Mouse (Mus musculus): Measurements from ENCODE around the gene Prdm16. TPM values are rescaled to one million over a fixed set of nuclear protein-coding genes. Genes with fewer than 3 reads are reported as not detected.

Prdm16 gene
- polyA plus RNA-seq, 1 experiment from 2014 or later = 22.1 TPM

- no peak overlapping the region for H3K4me2 ChIP-seq
- ATAC-seq (replicated peaks; ENCODE audit: low FRiP score) = no peak
- peaks cover 64% of the 10 kb centered on the region for H3K4me1 ChIP-seq
- H3K36me3 ChIP-seq = no peaks in the 10 kb centered on the region
- peak overlapping the region; percentile 88 for H3K27ac ChIP-seq
- no peak overlapping the region for H3K9ac ChIP-seq
- H3K4me3 ChIP-seq (replicated peaks) = no peak overlapping the region
- peaks cover 88% of the 10 kb centered on the region for H3K27me3 ChIP-seq
- no peaks in the 10 kb centered on the region for H3K9me3 ChIP-seq (replicated peaks)
- 78% methylated on average over 8 of the region's 8 CpGs for WGBS
These were observed 157.6 kb downstream of the Prdm16 start for GRCm38 (mm10) chr4:154478933-154479613.

GRCm38 (mm10) chr4:154473571-154474307, 162.9 kb downstream of the Prdm16 start:
- H3K27ac ChIP-seq = no peak overlapping the region
- no peaks in the 10 kb centered on the region for H3K9me3 ChIP-seq (replicated peaks)
- H3K27me3 ChIP-seq = peaks cover 94% of the 10 kb centered on the region
- no peak overlapping the region for H3K4me3 ChIP-seq (replicated peaks)
- WGBS = 15% methylated on average over 25 of the region's 25 CpGs
- no peak for ATAC-seq (replicated peaks; ENCODE audit: low FRiP score)
- H3K4me1 ChIP-seq = peaks cover 49% of the 10 kb centered on the region
- no peak overlapping the region for H3K4me2 ChIP-seq
- H3K9ac ChIP-seq = no peak overlapping the region
- no peaks in the 10 kb centered on the region for H3K36me3 ChIP-seq

- peaks cover 94% of the 10 kb centered on the region for H3K27me3 ChIP-seq
- ATAC-seq (replicated peaks; ENCODE audit: low FRiP score) = no peak; the same call in 1 of the 2 replicates
These were observed 164.1 kb downstream of the Prdm16 start for GRCm38 (mm10) chr4:154472569-154472968.

GRCm38 (mm10) chr4:154471447-154472101, 165.1 kb downstream of the Prdm16 start:
- H3K27ac ChIP-seq = no peak overlapping the region
- H3K9me3 ChIP-seq (replicated peaks) = no peaks in the 10 kb centered on the region
- H3K9ac ChIP-seq = no peak overlapping the region
- 5% methylated on average over 17 of the region's 17 CpGs for WGBS
- H3K36me3 ChIP-seq = no peaks in the 10 kb centered on the region
- peaks cover 32% of the 10 kb centered on the region for H3K4me1 ChIP-seq
- 0 out of 2 replicates have a peak, but pooled peaks have one; percentile 26 for ATAC-seq (replicated peaks; ENCODE audit: low FRiP score)
- H3K4me2 ChIP-seq = no peak overlapping the region
- H3K4me3 ChIP-seq (replicated peaks) = no peak overlapping the region
- H3K27me3 ChIP-seq = peaks cover 94% of the 10 kb centered on the region

More at GRCm38 (mm10) chr4:154472569-154472968, 164.1 kb downstream of the Prdm16 start:
- H3K36me3 ChIP-seq = no peaks in the 10 kb centered on the region
- H3K27ac ChIP-seq = no peak overlapping the region
- 12% methylated on average over 8 of the region's 8 CpGs for WGBS
- H3K4me3 ChIP-seq (replicated peaks) = no peak overlapping the region
- H3K9ac ChIP-seq = no peak overlapping the region
- no peak overlapping the region for H3K4me2 ChIP-seq
- H3K9me3 ChIP-seq (replicated peaks) = no peaks in the 10 kb centered on the region
- H3K4me1 ChIP-seq = peaks cover 38% of the 10 kb centered on the region

- Histone ChIP-seq H3K36me3 (no peaks in the 10 kb centered on the region), H3K9ac (no peak overlapping the region), H3K27me3 (peaks cover 97% of the 10 kb centered on the region), H3K4me3 (replicated peaks) (no peak overlapping the region), H3K27ac (no peak overlapping the region), H3K4me1 (peaks cover 6% of the 10 kb centered on the region), H3K9me3 (replicated peaks) (no peaks in the 10 kb centered on the region), H3K4me2 (no peak overlapping the region)
- no peak for ATAC-seq (replicated peaks; ENCODE audit: low FRiP score)
- 36% methylated on average over 5 of the region's 5 CpGs for WGBS
These were observed 170.4 kb downstream of the Prdm16 start for GRCm38 (mm10) chr4:154466305-154466704.

GRCm38 (mm10) chr4:154465123-154465522, 171.6 kb downstream of the Prdm16 start:
- no peaks in the 10 kb centered on the region for H3K4me1 ChIP-seq

GRCm38 (mm10) chr4:154460021-154460420, 176.7 kb downstream of the Prdm16 start:
- no peak for ATAC-seq (replicated peaks; ENCODE audit: low FRiP score)
- no peak overlapping the region for H3K4me3 ChIP-seq (replicated peaks)
- H3K27me3 ChIP-seq = peaks cover 86% of the 10 kb centered on the region
- H3K4me1 ChIP-seq = peaks cover 5% of the 10 kb centered on the region; the same call in 1 of the 2 replicates
- H3K4me2 ChIP-seq = no peak overlapping the region
- no peaks in the 10 kb centered on the region for H3K36me3 ChIP-seq
- 63% methylated on average over 13 of the region's 13 CpGs for WGBS
- H3K9me3 ChIP-seq (replicated peaks) = no peaks in the 10 kb centered on the region
- no peak overlapping the region for H3K27ac ChIP-seq
- H3K9ac ChIP-seq = no peak overlapping the region

More at GRCm38 (mm10) chr4:154465123-154465522, 171.6 kb downstream of the Prdm16 start:
- Histone ChIP-seq H3K9ac (no peak overlapping the region), H3K4me3 (replicated peaks) (no peak overlapping the region), H3K36me3 (no peaks in the 10 kb centered on the region), H3K9me3 (replicated peaks) (no peaks in the 10 kb centered on the region), H3K4me2 (no peak overlapping the region), H3K27me3 (peaks cover 98% of the 10 kb centered on the region), H3K27ac (no peak overlapping the region)
- 78% methylated on average over 9 of the region's 9 CpGs for WGBS
- no peak for ATAC-seq (replicated peaks; ENCODE audit: low FRiP score)

GRCm38 (mm10) chr4:154457756-154458155, 178.9 kb downstream of the Prdm16 start:
- 82% methylated on average over 3 of the region's 3 CpGs for WGBS

GRCm38 (mm10) chr4:154456265-154456822, 180.3 kb downstream of the Prdm16 start:
- Histone ChIP-seq H3K4me2 (no peak overlapping the region), H3K9me3 (replicated peaks) (no peaks in the 10 kb centered on the region), H3K27ac (no peak overlapping the region), H3K4me1 (peaks cover 5% of the 10 kb centered on the region; the same call in 1 of the 2 replicates), H3K4me3 (replicated peaks) (no peak overlapping the region), H3K27me3 (peaks cover 84% of the 10 kb centered on the region), H3K36me3 (no peaks in the 10 kb centered on the region), H3K9ac (no peak overlapping the region)
- ATAC-seq (replicated peaks; ENCODE audit: low FRiP score) = no peak
- 61% methylated on average over 11 of the region's 11 CpGs for WGBS

More at GRCm38 (mm10) chr4:154457756-154458155, 178.9 kb downstream of the Prdm16 start:
- Histone ChIP-seq H3K9me3 (replicated peaks) (no peaks in the 10 kb centered on the region), H3K27ac (no peak overlapping the region), H3K4me3 (replicated peaks) (no peak overlapping the region), H3K27me3 (peaks cover 83% of the 10 kb centered on the region), H3K4me1 (peaks cover 5% of the 10 kb centered on the region; the same call in 1 of the 2 replicates), H3K9ac (no peak overlapping the region), H3K36me3 (no peaks in the 10 kb centered on the region), H3K4me2 (no peak overlapping the region)
- ATAC-seq (replicated peaks; ENCODE audit: low FRiP score) = no peak

- Histone ChIP-seq H3K4me1 (peaks cover 38% of the 10 kb centered on the region; the same call in 1 of the 2 replicates), H3K27ac (peak overlapping the region; percentile 37; the same call in 1 of the 2 replicates), H3K9ac (no peak overlapping the region), H3K27me3 (peaks cover 90% of the 10 kb centered on the region), H3K9me3 (replicated peaks) (no peaks in the 10 kb centered on the region), H3K4me2 (no peak overlapping the region), H3K36me3 (no peaks in the 10 kb centered on the region), H3K4me3 (replicated peaks) (no peak overlapping the region)
- ATAC-seq (replicated peaks; ENCODE audit: low FRiP score) = no peak
- WGBS = 90% methylated on average over 9 of the region's 9 CpGs
These were observed 186.2 kb downstream of the Prdm16 start for GRCm38 (mm10) chr4:154450441-154450840.

GRCm38 (mm10) chr4:154450036-154450435, 186.6 kb downstream of the Prdm16 start:
- Histone ChIP-seq H3K27me3 (peaks cover 90% of the 10 kb centered on the region), H3K36me3 (no peaks in the 10 kb centered on the region), H3K9ac (no peak overlapping the region), H3K4me3 (replicated peaks) (no peak overlapping the region), H3K9me3 (replicated peaks) (no peaks in the 10 kb centered on the region), H3K4me1 (peaks cover 37% of the 10 kb centered on the region; the same call in 1 of the 2 replicates), H3K4me2 (no peak overlapping the region), H3K27ac (peak overlapping the region; percentile 37; the same call in 1 of the 2 replicates)
- no peak for ATAC-seq (replicated peaks; ENCODE audit: low FRiP score)
- WGBS = 61% methylated on average over 4 of the region's 4 CpGs

Data from kidney, embryonic 15.5 days (tissue).